Mouse (Mus musculus): ENCODE measurements at regions not wholly inside any gene's neighbourhood (a gene's known extent, or its start where the extent isn't known, plus 50 kb on each side); places are given as distances from the start of the nearest gene placed in this dataset.

DNA sequence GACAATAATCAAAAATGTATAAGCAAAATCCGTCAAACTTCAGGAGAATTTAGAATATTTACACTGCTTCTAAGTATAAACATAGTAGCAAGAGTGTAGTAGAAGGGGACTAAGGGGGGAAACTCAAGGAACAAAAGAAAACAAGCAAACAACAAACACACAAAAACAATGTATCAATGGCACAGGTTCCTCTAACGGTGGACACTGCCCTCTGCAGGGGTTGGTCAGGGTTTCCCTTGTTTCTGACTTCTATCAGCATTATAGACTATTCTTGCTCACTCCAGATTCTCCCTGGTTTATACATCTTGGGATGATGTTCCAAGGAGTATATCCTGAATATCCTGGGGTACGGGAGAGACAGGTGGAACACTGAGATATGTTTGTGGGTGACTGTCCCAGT is 147.3 kb upstream of the Ppp2r3a start:
- H3K36me3 ChIP-seq (ENCODE audit: insufficient read depth, low read length): no peaks in the 10 kb centered on the region
- no peaks in the 10 kb centered on the region; the same call in 1 of the 2 replicates for H3K4me1 ChIP-seq (ENCODE audit: insufficient read depth, low read length)
- no peak overlapping the region for H3K4me3 ChIP-seq (ENCODE audit: low read depth, low read length)
- no peak overlapping the region for H3K9ac ChIP-seq (replicated peaks; ENCODE audit: low read length, poor library complexity, severe bottlenecking)
- ATAC-seq (ENCODE audit: low FRiP score) (no peak), DNase-seq (ENCODE audit: low spot score) (no peak)
- no peak overlapping the region for H3K27ac ChIP-seq (ENCODE audit: low read depth, low read length)
- no peaks in the 10 kb centered on the region for H3K27me3 ChIP-seq (ENCODE audit: insufficient read depth, low read length)
- TF ChIP-seq CTCF (IDR thresholded peaks at IDR 0.05): peak; percentile 26; the same call in 1 of the 2 replicates
- 79% methylated on average over 3 of the region's 3 CpGs for WGBS
- H3K9me3 ChIP-seq (ENCODE audit: low read length): no peaks in the 10 kb centered on the region
- no peak overlapping the region for H3K4me2 ChIP-seq (ENCODE audit: low read depth, low read length, poor library complexity, severe bottlenecking)

GRCm38 (mm10) chr9:101369380-101369779 is 117.8 kb upstream of the Ppp2r3a start:
- Histone ChIP-seq H3K4me2 (ENCODE audit: low read depth, low read length, poor library complexity, severe bottlenecking) (no peak overlapping the region), H3K9ac (replicated peaks; ENCODE audit: low read length, poor library complexity, severe bottlenecking) (no peak overlapping the region), H3K36me3 (ENCODE audit: insufficient read depth, low read length) (no peaks in the 10 kb centered on the region), H3K9me3 (ENCODE audit: low read length) (no peaks in the 10 kb centered on the region), H3K27me3 (ENCODE audit: insufficient read depth, low read length) (no peaks in the 10 kb centered on the region), H3K4me3 (ENCODE audit: low read depth, low read length) (no peak overlapping the region), H3K27ac (ENCODE audit: low read depth, low read length) (no peak overlapping the region), H3K4me1 (ENCODE audit: insufficient read depth, low read length) (no peaks in the 10 kb centered on the region; the same call in 1 of the 2 replicates)
- WGBS: 78% methylated on average over 2 of the region's 2 CpGs
- no peak for TF ChIP-seq CTCF (IDR thresholded peaks at IDR 0.05)
- ATAC-seq (ENCODE audit: low FRiP score) (no peak), DNase-seq (ENCODE audit: low spot score) (no peak)

DNA sequence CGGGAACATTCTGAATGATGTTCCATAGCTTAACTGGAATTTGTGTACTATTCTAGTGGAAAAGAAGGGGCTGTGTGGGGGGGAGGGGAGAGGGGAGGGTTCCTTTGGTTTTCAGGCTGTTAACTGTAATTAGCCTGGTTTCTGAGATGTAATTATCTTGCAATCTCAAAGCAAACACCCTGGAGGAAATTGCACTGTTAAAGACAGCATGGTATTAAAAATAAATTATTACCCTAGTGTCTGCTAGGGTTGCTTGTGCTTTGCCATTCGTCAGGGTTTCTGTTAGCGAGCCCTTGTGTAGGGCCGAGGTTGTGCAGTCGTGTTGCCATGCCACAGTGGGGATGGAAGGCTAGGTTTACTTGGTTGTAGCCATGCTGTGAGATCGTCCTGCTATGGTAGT is 105.0 kb upstream of the Ppp2r3a start:
- H3K27ac ChIP-seq (ENCODE audit: low read depth, low read length): no peak overlapping the region
- no peaks in the 10 kb centered on the region for H3K36me3 ChIP-seq (ENCODE audit: insufficient read depth, low read length)
- no peaks in the 10 kb centered on the region for H3K27me3 ChIP-seq (ENCODE audit: insufficient read depth, low read length)
- DNase-seq (ENCODE audit: low spot score): no peak
- no peak overlapping the region for H3K9ac ChIP-seq (replicated peaks; ENCODE audit: low read length, poor library complexity, severe bottlenecking)
- no peak for TF ChIP-seq CTCF (IDR thresholded peaks at IDR 0.05)
- H3K4me2 ChIP-seq (ENCODE audit: low read depth, low read length, poor library complexity, severe bottlenecking): no peak overlapping the region
- ATAC-seq (ENCODE audit: low FRiP score): no peak
- no peaks in the 10 kb centered on the region for H3K4me1 ChIP-seq (ENCODE audit: insufficient read depth, low read length)
- H3K9me3 ChIP-seq (ENCODE audit: low read length): no peaks in the 10 kb centered on the region
- 73% methylated on average over 6 of the region's 6 CpGs for WGBS
- no peak overlapping the region for H3K4me3 ChIP-seq (ENCODE audit: low read depth, low read length)

DNA sequence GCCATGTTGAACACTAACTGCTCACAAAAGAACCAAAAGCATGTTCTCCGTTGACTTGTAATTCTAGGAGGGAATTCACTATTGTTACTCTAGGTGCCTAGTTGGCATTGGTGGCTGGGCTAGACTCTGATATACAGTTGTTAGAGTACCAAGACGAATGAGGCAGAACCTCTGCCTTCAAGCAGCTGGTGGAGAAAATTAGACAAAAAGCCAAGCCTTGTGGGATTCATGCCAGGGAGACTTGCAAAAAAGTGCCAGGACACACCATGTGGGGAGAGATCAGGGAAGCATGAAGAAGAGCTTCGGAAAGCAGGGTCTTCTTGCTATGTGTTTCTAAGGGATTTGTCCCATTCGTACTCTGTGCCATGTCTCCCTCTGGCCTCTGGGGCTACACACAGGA is 97.2 kb upstream of the Ppp2r3a start:
- no peaks in the 10 kb centered on the region for H3K27me3 ChIP-seq (ENCODE audit: insufficient read depth, low read length)
- H3K4me2 ChIP-seq (ENCODE audit: low read depth, low read length, poor library complexity, severe bottlenecking): no peak overlapping the region
- no peak overlapping the region for H3K27ac ChIP-seq (ENCODE audit: low read depth, low read length)
- no peaks in the 10 kb centered on the region for H3K9me3 ChIP-seq (ENCODE audit: low read length)
- no peaks in the 10 kb centered on the region for H3K36me3 ChIP-seq (ENCODE audit: insufficient read depth, low read length)
- DNase-seq (ENCODE audit: low spot score) (no peak), ATAC-seq (ENCODE audit: low FRiP score) (no peak)
- H3K4me1 ChIP-seq (ENCODE audit: insufficient read depth, low read length): no peaks in the 10 kb centered on the region
- WGBS: 90% methylated on average over 4 of the region's 4 CpGs
- H3K4me3 ChIP-seq (ENCODE audit: low read depth, low read length): no peak overlapping the region
- TF ChIP-seq CTCF (IDR thresholded peaks at IDR 0.05): no peak
- H3K9ac ChIP-seq (replicated peaks; ENCODE audit: low read length, poor library complexity, severe bottlenecking): no peak overlapping the region

DNA sequence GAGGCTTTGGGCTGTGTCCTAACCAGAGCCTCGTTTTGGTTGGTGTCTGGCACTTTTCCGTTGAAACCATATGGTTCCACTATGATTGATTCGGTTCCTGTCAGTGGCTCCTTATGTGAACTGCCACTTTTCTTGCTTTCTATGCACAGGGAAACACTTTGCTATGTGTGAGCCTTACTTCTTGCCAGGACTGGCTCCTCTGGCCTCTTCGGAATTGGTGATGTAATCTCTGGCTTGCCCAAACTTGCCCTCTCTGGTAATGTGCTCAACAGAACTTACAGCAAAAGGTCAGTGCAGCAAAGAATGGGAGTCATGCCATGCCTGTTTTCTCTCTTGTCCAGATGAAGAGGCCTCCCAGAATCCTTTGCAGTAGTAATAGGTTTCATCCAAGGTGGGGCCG is 91.3 kb upstream of the Ppp2r3a start:
- Histone ChIP-seq H3K36me3 (ENCODE audit: insufficient read depth, low read length) (no peaks in the 10 kb centered on the region), H3K9ac (replicated peaks; ENCODE audit: low read length, poor library complexity, severe bottlenecking) (no peak overlapping the region), H3K27ac (ENCODE audit: low read depth, low read length) (no peak overlapping the region), H3K4me2 (ENCODE audit: low read depth, low read length, poor library complexity, severe bottlenecking) (no peak overlapping the region), H3K9me3 (ENCODE audit: low read length) (no peaks in the 10 kb centered on the region), H3K4me3 (ENCODE audit: low read depth, low read length) (no peak overlapping the region), H3K4me1 (ENCODE audit: insufficient read depth, low read length) (no peaks in the 10 kb centered on the region), H3K27me3 (ENCODE audit: insufficient read depth, low read length) (no peaks in the 10 kb centered on the region)
- TF ChIP-seq CTCF (IDR thresholded peaks at IDR 0.05): no peak
- ATAC-seq (ENCODE audit: low FRiP score) (no peak), DNase-seq (ENCODE audit: low spot score) (no peak)
- WGBS: 90% methylated on average over 5 of the region's 5 CpGs

GRCm38 (mm10) chr9:101340796-101341465 is 89.3 kb upstream of the Ppp2r3a start:
- Histone ChIP-seq H3K9me3 (ENCODE audit: low read length) (no peaks in the 10 kb centered on the region), H3K9ac (replicated peaks; ENCODE audit: low read length, poor library complexity, severe bottlenecking) (no peak overlapping the region), H3K4me1 (ENCODE audit: insufficient read depth, low read length) (no peaks in the 10 kb centered on the region), H3K4me2 (ENCODE audit: low read depth, low read length, poor library complexity, severe bottlenecking) (no peak overlapping the region), H3K4me3 (ENCODE audit: low read depth, low read length) (no peak overlapping the region), H3K27ac (ENCODE audit: low read depth, low read length) (no peak overlapping the region), H3K27me3 (ENCODE audit: insufficient read depth, low read length) (no peaks in the 10 kb centered on the region), H3K36me3 (ENCODE audit: insufficient read depth, low read length) (no peaks in the 10 kb centered on the region)
- no peak for TF ChIP-seq CTCF (IDR thresholded peaks at IDR 0.05)
- WGBS: 69% methylated on average over 11 of the region's 11 CpGs
- DNase-seq (ENCODE audit: low spot score): no peak
- no peak for ATAC-seq (ENCODE audit: low FRiP score)

Measured in midbrain, postnatal 0 days (tissue).